Mouse (Mus musculus): ENCODE measurements around the gene Camk1d.
"Not testable (repeated sequence)": the region's sequence is repeated elsewhere in the genome, so short reads cannot be mapped to it uniquely, and the experiment has no call there.

The Camk1d gene

DNA sequence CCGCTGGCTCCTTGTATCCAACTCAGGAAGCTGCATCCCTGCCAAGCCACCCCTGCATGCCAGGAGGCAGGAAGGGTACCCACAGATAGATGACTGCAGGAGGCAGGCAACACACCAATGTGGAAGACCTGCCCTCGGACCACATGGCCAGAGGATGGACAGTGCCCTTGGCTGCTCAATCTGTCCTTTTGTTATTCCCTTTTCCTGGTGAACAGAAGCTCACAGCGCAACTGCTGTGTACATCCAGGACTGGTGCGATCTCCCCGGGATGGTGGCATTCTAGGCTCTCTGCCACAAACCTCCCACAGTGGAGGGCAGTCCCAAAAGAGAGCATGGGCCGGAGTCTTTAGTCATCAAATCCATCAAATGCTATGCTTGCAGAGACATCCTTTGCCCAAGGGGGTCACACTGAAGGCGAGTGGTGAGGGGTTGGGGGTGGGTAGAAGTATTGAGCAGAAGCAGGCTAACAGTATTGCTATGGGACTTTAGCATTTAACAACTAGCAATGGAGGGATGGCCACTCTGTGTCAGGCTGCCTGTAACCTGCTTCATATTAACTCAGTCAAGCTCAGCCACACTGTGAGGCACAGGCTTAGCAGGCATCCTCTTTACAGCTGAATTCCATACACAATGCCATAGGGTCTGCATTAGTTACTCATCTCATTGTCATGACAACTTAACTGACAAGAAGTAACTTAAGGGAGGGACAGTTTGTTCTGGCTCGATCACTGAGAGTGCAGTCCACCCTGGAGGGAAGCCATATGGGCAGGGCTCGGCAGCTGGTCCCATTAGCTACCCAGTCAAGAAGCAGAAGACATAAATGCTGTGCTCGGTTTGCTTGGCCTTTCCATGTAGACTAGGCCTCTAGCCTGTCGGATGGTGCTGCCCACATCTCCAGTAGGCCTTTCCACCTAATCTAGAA lies 106.1 kb downstream of the Camk1d start:
- DNase-seq: no peak

DNA sequence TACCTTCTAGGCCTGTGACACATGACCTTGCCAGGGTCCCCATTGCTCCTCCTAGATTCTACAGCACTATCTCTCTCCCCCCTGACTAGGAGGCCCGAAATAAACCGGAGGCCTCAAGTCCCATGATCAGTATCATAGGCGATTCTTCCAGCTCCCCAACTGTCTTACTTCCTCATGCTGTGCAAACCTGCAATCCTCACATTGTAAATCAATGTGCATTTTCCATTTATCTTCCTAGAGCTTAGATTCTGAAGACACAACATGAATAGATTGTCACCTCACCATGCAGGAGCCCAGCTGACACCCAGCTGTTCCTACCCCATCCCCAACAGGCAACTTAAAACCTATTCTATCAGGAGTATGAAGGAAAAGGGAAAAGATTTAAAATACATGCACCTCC lies 108.5 kb downstream of the Camk1d start:
- DNase-seq: no peak

DNA sequence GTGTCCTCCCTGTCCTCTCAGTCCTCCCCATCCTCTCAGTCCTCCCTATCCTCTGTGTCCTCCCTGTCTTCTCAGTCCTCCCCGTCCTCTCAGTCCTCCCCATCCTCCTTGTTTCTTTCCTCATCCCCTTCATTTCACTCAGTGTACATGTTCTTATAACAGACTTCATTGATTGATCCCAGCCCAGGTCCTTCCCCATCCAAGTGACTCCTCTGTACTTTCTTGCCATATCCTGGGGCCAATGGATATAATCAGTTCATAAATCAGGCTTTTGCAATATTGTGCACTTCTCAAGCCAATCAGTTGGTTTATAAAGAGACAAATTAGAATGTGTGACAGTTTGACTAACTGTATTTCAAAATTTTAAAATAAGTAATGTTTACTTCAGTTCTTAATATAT lies 112.3 kb downstream of the Camk1d start:
- DNase-seq: no peak

DNA sequence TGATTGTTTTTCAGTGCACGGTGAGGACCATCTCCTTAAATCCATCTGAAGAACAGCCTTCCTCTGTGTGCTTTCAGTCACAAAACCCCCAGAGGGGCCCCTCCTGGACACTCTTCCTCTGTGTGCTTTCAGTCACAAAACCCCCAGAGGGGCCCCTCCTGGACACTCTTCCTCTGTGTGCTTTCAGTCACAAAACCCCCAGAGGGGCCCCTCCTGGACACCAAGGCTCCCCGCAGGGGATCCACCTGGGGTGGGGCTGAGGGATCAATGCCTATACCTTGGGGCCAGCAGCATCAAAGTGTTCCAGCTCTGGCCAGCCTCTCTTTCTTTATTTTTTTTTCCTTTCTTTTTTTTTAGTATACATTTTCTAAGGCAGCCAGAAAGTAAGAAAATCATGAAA lies 113.1 kb downstream of the Camk1d start:
- DNase-seq: not testable (repeated sequence)

DNA sequence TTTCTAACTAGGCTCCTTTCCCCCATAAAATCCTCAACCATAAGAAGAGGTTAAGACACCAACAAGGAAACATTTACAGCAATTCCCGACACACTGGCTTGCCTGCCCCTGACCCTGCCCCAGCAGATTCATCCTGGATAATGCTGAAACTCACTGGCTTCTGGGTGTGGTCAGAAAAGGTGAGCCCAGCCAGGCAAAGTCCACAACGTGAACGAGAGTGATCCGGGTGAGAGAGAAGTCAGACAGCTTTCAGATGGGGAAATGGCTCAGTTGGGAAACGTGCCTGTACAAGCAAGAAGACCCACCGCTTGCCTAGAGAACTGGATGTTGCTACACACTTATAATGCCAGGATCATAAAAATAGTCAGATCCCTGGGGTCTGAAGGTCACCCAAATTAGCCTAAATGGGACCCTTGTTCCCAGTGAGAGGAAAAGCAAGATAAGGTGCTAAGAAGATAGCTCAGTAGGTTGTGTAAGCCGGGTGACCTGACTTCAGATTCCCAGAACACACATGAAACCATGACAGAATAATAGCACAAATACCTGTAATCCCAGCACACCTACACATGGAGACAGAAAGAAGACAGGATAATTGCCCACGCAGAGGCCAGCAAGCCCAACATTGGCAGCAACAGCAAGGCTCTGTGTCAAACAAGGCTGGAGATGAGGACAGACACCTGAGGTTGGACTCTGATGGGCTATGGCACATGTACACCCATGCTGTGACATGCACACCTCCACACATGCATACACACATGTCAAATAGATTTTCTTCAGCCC lies 113.9 kb downstream of the Camk1d start:
- DNase-seq: no peak

DNA sequence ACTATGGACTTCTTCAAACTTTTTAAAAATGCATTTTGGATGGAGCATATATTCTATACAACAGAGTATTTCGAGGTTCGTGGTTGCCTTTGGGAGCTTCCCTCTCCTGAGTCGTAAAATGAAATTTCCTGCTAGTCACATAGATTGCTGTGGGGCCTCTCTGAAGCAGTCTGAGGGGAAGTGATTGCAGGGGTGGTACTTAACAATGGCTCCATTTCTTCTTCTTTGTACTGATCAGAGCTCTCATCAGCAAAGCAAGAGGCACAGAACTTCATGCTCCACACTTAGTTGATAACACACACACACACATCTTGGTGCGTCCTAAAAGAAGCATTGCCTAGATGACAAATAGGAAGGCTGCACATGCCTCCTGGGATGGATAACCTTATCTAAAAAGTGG lies 114.6 kb downstream of the Camk1d start:
- no peak for DNase-seq

DNA sequence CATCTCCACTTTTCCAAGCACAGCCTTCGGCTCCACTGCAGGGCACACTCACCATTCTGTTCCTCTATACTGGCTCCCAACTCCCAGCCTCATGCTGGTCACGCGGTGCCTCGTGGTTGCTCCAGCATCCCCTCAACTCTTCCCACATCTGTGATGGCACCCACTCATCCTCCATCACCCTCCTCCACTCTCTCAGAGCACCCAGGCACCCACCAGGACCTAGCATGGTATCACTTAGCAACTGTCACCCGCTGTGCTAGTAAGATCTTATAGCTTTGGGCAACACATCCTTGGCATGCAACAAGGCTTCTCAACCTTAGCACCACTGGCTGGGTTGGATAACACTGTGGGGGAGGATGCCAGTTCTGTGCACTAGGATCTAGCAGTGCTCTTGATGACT lies 115.8 kb downstream of the Camk1d start:
- no peak for DNase-seq

DNA sequence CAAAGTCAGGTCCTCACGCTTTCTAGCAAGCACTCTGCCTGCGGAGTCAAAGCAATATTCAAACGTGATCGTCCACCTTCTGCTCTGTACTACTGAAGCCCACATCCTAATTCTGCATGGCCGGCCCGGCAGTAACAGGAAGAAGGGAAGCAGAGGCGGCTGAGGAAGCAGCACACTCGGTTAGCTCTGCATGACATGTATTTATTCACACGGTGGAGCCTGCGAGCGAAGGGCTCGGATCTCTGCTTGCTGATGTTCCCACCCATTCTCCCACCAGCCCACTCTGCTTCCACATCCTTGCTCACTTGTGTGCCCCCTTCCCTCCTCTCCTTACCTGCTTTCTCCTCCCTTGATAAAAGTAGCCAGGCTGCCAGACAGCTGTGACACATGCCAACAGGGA lies 117.4 kb downstream of the Camk1d start:
- peak; percentile 26 for DNase-seq

DNA sequence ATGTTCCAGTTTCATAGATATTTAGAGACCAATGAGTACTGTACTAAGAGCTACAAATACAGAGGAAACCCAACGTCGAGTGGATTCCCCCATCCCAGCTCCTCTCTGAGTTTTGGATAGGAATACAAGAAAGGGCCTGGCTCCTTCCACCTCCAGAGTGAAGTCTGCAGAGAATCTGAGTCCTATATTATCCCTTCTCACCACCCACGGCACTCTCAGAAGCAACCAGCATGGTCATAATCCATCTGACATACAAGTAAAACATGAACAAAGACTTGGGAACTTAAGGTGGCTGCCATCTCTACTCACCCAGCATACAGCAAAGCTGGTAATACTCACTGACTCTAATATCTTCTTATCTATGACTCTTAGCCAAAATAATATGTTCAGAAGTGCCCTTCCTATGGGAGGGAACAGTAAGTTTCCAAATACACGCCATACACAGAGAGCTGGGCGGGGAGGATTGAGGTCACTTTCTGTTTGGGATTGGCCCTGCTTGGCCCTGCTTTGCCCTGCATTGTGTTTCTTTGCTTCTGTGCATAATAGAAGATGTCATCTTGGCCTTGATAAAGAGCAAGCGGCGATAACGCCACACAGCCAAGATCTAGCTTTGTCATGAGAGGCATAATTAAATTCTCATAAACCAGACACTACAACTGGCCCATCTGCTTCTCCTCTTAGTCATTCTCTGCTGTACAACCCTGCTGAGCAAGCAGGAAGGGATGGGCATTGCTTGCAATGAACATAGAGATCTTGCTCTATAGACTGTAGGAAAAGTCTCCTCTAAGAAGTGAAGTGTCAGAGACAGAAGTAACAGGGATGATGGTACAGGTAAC lies 118.7 kb downstream of the Camk1d start:
- DNase-seq: no peak

DNA sequence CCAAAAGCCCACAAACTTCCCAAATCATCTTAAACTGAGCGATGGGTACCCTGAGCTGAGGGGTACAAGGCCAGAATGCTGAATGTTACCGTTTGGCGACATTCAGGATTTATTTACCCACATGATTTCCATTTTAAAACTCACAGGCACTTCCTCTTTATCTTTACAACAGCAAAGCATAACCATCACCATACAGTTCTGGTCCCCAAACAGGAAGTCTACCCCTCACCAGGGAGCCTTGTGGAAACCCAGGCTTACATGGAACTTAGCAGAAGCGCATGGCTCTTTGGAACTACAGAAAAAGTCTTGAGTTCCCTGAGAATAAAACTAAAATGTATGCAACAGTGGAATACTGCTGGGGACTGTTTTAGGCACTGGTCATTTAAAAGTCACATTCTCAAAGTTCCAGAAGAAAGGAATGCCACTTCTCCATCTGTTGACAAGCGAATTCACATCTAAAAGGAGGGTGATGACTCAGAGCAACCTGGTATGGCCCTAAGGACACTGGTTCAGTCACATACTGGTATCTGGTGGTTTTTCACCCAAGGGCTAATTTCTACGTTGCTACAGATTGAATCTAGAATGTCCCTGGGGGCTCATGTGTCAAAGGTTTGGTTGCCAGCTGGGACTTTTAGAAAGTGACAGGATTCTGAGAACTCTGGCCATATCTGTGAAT lies 121.7 kb downstream of the Camk1d start:
- no peak for DNase-seq

DNA sequence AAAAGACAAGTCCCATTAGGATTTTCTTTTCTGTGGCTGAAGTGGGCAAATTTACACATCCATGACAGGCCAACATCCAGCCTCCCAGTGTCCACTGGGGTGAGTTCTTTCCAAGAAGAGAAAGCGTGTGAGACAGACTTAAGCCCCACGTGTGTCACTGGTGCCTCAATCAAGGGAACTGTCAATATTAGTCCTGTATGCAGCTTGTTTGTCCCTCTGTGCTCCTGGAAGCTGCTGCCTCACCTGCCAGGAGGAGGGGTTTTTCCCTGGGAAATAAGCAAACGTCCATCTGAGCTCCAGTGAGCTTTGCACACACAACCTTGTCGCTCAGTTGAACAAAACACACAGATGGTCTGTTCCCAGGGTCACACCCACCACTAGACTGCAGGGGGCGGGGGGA lies 124.2 kb downstream of the Camk1d start:
- no peak for DNase-seq

DNA sequence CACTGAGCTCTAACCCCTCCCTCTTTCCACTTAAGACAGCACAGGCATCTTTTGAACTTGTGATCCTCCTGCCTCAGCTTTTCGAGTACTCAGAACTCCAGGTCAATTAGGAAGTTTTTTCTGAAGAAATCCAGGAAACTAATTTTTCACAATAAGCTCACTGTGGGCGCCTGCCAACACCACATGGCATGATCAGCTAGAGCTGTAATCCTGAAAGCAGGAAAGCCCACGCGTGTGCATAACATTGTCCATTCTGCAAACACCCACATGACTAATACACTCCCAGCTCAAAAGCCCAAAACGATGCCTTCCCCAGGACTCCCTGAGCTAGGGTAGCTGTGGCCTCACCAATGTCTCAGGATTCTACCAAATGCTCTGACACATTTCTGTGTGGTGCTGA lies 125.2 kb downstream of the Camk1d start:
- DNase-seq: no peak

DNA sequence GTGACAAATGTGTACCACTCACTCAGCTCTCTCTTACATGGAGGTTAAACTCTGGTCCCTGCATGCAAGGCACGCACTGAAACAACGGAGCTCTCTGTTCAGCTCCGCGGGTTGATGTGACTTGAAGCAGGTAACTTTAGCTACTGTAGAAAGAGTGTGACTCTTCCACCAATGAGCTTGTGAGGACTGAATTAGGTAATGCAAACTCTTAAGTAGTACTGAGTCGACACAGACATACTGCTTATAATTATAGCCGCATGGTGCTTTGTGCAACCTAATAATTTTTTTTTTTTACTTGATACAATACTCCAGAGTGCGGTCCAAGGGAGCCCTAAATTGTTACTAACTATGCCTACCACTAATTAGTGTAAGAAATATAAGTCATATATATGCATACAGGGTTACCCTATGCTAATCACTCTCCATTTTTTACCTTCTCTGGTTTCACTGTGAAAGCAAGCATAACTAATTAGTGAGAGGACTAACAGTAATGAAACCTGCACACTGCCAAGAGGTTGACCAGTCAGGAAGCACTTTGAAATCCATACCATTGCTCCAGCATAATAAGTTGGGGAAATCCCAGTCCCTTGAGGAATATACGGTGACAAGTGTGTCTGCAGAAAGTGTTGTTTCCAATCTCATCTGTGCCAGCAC lies 125.9 kb downstream of the Camk1d start:
- DNase-seq: no peak

DNA sequence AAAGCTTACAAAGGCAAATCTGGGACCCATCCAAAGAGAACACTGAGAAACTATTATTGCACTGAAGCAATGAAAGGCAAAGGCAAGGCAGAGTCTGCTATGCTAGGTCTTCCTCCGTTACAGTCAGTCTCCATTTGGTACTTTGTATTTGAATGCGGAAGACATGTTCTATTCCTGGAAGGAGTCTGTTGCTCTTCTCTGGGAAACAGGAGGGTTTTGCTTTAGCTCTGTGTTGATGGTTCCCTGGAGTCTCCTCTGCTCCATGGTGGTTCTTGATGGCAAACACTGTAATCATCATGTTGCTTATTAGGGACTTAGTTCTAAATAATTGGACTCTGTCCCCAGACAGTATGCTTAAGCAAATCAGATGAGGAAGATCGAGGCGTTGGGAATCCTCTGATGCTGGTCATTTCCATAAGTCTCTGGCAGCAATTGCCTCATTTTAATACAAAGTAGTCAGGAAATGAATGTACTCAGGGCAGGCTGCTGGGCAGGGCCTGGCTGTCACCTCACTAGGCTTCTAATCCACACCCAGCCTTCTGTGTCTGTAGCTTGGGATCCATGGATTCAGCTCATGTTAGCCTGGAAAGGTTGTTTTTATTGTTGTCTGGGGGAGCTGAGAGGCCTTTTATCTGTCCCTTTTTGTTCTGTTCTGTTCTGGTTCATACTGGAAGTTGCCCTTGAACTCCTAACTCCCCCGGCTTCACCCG lies 129.8 kb downstream of the Camk1d start:
- no peak for DNase-seq

DNA sequence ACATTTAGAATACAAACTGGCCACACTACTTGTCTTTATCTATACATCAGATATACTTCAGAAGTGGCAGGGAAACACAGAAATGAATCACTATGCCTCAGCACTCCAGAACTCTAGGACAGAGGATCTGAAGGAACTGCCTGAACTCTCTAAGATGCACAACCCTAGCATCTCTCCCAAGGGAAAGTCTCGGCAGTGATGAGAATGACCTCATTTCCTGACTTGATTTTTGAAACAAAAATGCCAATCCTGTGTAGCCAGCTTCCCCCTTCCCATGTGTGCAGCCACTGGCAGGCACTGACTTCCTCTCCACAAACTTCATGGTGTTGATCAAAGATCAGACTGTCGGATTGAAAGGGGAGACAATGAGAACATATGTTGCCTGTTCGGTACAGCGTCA lies 134.9 kb downstream of the Camk1d start:
- no peak for DNase-seq

DNA sequence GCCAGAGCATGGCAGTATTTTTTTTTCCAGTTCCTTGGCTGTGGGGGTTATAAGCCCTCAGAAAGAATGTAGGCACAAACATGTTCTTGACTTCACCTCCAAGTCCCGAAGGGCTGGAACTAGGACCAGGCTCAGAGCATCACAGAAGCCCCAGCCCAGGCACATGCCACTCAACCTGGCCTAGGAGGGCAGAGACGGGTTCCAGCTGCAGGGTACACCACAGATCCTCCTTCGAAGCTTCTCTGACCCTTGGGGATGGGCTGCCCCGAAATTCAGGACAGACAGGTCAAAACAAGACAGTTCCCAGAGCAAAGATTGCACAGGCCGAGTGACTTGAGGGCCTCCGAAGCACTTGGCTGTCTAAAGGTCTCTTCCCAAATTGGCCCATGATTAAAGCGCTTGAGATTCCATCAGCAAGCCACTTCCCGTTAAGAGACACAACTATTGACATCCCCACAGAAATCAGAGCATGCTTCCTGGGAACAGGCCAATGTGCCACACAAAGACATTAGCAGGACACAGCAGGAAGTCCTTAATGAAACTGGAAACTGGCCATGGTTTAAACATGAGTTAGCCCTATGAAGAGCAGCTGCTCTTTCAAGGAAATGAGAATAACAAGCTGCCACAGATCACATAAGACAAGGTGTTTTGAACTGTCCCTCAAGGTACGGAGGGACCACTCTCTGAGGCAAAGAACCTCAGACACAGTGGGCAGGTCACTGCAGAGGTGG lies 136.8 kb downstream of the Camk1d start:
- DNase-seq: no peak

DNA sequence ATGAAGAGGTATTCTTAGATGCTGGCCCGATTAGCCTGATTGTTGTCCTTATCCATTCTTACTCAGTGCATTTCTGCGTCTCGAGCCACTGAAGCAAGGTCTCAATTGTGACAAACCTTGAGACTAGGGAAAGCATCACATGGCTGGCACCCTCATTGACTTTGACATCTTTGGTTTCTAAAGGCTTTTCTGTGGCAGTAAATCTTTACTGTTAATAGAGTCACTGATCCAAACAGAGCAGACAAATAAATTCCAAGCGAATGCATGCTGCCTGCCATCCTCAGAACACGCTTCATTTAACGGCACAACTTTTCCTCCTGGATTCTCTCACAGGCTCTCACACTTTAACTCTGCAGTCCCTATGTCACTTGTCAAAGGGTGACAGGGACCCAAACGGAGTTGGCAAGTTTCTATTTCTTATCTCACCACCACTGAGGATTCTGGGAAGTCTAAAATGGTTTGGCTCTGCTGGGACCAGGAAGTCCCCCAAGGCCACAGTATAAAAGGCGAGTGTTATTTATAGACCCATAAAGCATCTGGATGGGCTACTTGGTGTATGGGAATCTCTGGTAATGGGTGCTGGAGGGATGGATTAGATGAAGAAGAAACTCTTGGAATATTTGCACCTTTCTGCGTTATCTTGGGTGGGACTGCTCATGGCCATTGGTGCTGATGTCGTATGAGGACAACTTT lies 141.9 kb downstream of the Camk1d start:
- DNase-seq: no peak

DNA sequence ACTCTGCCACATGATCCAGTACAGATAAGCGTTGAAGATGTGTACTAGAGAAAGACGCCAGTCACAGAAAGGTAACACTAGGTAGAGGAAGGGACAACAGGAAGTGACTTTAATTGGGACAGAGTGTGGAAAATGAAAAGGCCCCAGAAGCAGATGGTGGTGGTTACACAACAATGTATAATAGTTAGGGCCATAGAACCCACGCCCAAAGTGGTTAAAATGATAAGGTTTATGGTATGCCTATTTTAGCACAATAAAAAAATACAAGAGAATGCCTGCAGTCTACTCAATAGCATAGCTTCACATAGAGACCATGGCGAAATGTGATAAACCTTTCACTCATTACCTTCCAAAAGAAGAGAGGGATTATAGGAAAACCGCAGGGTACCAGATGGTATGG lies 147.7 kb downstream of the Camk1d start:
- DNase-seq: no peak

DNA sequence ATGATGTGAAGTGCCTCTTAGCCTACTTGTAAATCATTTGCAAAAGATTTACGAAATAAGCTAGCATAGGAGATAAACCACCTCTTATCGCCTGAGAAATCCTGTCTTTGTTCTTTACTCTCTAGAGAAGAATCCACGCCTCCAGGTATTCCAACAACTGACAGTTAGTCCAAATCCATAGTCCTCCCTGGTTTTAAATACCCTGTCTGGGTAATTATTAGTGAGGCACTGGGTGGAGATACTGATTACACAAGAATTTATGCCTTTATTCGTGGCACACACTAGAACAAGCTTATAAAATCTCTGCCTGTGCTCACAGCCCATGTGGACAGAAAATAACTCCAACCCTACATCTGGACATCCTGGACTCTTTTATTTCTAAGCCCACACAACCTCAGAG lies 150.6 kb downstream of the Camk1d start:
- DNase-seq: no peak

DNA sequence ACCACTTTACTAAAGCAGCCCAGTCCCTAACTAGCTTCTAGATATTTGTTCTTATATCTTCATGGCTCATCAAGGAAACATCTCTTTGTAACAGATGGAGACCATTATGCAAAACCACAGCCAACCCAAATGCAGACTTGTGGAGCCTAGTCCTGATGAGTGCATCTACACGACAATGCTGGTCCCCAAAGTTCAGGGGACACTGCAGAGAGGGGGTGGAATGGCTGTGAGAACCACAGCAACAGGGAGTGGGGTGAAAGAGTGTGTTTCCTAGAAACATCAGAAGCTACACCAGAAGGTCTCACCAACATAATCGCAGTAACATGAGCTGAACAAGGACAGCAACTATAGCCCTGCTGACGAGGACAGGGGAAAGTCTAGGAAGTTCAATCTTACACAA lies 152.9 kb downstream of the Camk1d start:
- DNase-seq: no peak

All from right cerebral cortex, postnatal 4 days (tissue).